Mouse (Mus musculus): Measurements from ENCODE around the gene Cyct. TPM values are rescaled to one million over a fixed set of nuclear protein-coding genes. Genes with fewer than 3 reads are reported as not detected.

Cyct gene
- polyA plus RNA-seq (2011; ENCODE audit: insufficient read depth, insufficient read length, low read depth, missing spikeins): 20.9 and 30.2 TPM in 2 replicates

DNA sequence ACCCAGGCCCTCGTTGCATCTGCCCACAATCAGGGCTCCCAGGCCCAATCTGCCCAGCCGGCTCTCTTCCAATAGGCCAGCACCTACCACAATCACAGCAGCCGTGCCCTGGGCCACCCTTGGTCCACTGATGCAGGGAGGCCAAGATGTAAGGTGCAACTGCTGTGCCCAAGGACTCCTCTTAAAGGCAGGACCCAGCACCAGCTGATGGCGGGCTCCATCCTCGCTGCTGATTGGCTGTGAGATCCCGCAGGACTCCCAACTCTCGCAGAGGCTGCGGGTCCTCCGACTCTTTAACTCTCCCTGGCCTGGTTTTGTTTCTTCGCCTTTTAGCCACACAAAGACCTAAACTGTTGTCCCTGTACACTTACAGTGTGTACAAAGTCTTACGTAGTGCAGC, at the start of gene Cyct:
Gene Cyct, minus strand, starts transcription at position 225 of the 400 bp plus-strand sequence.
- no peak for TF ChIP-seq CTCF (IDR thresholded peaks at IDR 0.05; ENCODE audit: low read depth, low read length)
- peak; percentile 60 for TF ChIP-seq POLR2A (IDR thresholded peaks at IDR 0.05; ENCODE audit: insufficient read depth, low read length)
- H3K4me1 ChIP-seq (ENCODE audit: control insufficient read depth, insufficient read depth, low read length): no peaks in the 10 kb centered on the region

DNA sequence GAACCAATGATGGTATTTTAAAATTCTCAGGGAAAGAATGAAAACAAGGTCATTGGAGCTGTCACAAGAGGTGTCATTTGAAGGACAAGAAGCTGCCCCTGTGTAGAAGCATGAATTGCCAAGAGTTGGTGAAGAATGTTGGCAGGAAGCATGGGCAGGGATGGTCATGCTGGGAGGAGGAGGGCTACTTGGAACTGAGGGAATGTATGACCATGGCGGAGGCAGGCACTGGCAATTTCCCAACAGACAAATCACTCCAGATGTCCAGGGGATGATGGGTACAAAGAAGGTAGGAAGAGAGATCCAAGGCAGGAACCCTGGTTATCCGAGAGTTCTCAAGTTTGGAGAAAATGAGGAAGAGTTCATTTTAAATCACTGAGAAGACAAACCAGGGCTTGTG, 49.7 kb upstream of the Cyct start:
- Histone ChIP-seq H3K27ac (ENCODE audit: insufficient read depth, low read length) (no peak overlapping the region), H3K4me1 (ENCODE audit: control insufficient read depth, insufficient read depth, low read length) (no peaks in the 10 kb centered on the region), H3K27me3 (ENCODE audit: control insufficient read depth, insufficient read depth, low read length, poor library complexity, severe bottlenecking) (peaks cover 15% of the 10 kb centered on the region), H3K4me3 (ENCODE audit: low read depth, low read length) (no peak overlapping the region), H3K9me3 (replicated peaks; ENCODE audit: control insufficient read depth, insufficient read depth, low read length, poor library complexity, severe bottlenecking) (no peaks in the 10 kb centered on the region), H3K9ac (ENCODE audit: low read depth, poor library complexity, severe bottlenecking) (no peak overlapping the region), H3K36me3 (ENCODE audit: control insufficient read depth, insufficient read depth, low read length, poor library complexity, severe bottlenecking) (no peaks in the 10 kb centered on the region)
- no peak for TF ChIP-seq CTCF (IDR thresholded peaks at IDR 0.05; ENCODE audit: low read depth, low read length)

More for the DNA sequence above, at the start of gene Cyct:
- Histone ChIP-seq H3K9me3 (replicated peaks; ENCODE audit: control insufficient read depth, insufficient read depth, low read length, poor library complexity, severe bottlenecking) (no peaks in the 10 kb centered on the region), H3K4me3 (ENCODE audit: low read depth, low read length) (peak within 1 kb of the TSS; percentile 78), H3K27me3 (ENCODE audit: control insufficient read depth, insufficient read depth, low read length, poor library complexity, severe bottlenecking) (no peaks in the 10 kb centered on the region), H3K36me3 (ENCODE audit: control insufficient read depth, insufficient read depth, low read length, poor library complexity, severe bottlenecking) (no peaks in the 10 kb centered on the region), H3K27ac (ENCODE audit: insufficient read depth, low read length) (no peak within 1 kb of the TSS), H3K9ac (ENCODE audit: low read depth, poor library complexity, severe bottlenecking) (peak within 1 kb of the TSS; percentile 39)

DNA sequence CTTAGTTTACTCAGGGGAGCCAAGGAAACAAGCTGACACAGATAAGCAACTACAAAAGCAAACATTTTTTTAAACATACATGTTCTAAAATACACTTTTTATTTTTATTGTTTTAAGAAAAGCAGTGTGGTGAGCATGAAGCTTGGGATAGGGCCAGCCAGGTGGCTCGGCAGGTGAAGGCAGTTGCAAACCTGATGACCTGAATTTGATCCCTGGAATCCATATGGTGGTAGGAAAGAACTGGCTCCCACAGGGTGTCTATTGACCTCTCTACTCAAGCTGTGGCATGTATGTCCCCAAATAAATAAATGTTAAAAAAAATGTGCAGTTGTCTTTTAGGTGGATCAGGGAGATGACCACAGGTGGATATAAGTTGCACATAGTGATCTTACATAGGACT, 49.3 kb upstream of the Cyct start:
- H3K27ac ChIP-seq (ENCODE audit: insufficient read depth, low read length): no peak overlapping the region
- H3K36me3 ChIP-seq (ENCODE audit: control insufficient read depth, insufficient read depth, low read length, poor library complexity, severe bottlenecking): no peaks in the 10 kb centered on the region
- no peak overlapping the region for H3K9ac ChIP-seq (ENCODE audit: low read depth, poor library complexity, severe bottlenecking)
- H3K4me3 ChIP-seq (ENCODE audit: low read depth, low read length): no peak overlapping the region
- peaks cover 15% of the 10 kb centered on the region for H3K27me3 ChIP-seq (ENCODE audit: control insufficient read depth, insufficient read depth, low read length, poor library complexity, severe bottlenecking)
- H3K4me1 ChIP-seq (ENCODE audit: control insufficient read depth, insufficient read depth, low read length): no peaks in the 10 kb centered on the region
- TF ChIP-seq CTCF (IDR thresholded peaks at IDR 0.05; ENCODE audit: low read depth, low read length) (no peak), EP300 (IDR thresholded peaks at IDR 0.05; ENCODE audit: insufficient read depth, low read depth, low read length) (no peak), POLR2A (IDR thresholded peaks at IDR 0.05; ENCODE audit: insufficient read depth, low read length) (no peak)
- H3K9me3 ChIP-seq (replicated peaks; ENCODE audit: control insufficient read depth, insufficient read depth, low read length, poor library complexity, severe bottlenecking): no peaks in the 10 kb centered on the region

DNA sequence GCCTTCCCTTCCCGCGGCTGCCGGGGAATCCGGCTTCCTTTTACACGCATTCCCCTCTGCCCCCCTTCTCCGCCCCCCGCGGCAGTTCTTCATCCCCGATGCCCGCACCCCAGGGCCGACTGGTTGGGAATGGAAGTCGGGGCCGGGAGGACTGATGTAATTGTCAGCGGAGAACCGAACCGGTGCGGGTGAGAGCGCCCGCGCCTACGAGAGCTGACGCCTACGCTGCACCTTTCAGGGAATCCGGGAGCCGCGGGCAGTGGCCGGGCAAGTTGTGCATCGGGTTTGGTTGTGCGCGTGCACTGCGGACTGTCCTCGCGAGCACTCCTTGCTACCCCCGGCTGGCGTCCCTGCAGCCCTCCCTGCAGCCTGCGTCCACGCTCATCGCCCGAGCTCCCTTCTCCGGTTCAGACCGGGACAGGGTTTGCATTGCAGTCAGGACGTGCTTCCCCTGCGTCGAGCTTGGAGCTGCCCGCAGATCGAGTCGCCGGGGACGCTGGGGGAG, 46.7 kb upstream of the Cyct start:
- Histone ChIP-seq H3K36me3 (ENCODE audit: control insufficient read depth, insufficient read depth, low read length, poor library complexity, severe bottlenecking) (no peaks in the 10 kb centered on the region), H3K4me1 (ENCODE audit: control insufficient read depth, insufficient read depth, low read length) (no peaks in the 10 kb centered on the region), H3K9ac (ENCODE audit: low read depth, poor library complexity, severe bottlenecking) (peak overlapping the region; percentile 67), H3K4me3 (ENCODE audit: low read depth, low read length) (peak overlapping the region; percentile 63), H3K27me3 (ENCODE audit: control insufficient read depth, insufficient read depth, low read length, poor library complexity, severe bottlenecking) (peaks cover 17% of the 10 kb centered on the region), H3K9me3 (replicated peaks; ENCODE audit: control insufficient read depth, insufficient read depth, low read length, poor library complexity, severe bottlenecking) (no peaks in the 10 kb centered on the region), H3K27ac (ENCODE audit: insufficient read depth, low read length) (no peak overlapping the region)
- TF ChIP-seq CTCF (IDR thresholded peaks at IDR 0.05; ENCODE audit: low read depth, low read length): no peak
- TF ChIP-seq EP300 (IDR thresholded peaks at IDR 0.05; ENCODE audit: insufficient read depth, low read depth, low read length): no peak
- TF ChIP-seq POLR2A (IDR thresholded peaks at IDR 0.05; ENCODE audit: insufficient read depth, low read length): no peak

DNA sequence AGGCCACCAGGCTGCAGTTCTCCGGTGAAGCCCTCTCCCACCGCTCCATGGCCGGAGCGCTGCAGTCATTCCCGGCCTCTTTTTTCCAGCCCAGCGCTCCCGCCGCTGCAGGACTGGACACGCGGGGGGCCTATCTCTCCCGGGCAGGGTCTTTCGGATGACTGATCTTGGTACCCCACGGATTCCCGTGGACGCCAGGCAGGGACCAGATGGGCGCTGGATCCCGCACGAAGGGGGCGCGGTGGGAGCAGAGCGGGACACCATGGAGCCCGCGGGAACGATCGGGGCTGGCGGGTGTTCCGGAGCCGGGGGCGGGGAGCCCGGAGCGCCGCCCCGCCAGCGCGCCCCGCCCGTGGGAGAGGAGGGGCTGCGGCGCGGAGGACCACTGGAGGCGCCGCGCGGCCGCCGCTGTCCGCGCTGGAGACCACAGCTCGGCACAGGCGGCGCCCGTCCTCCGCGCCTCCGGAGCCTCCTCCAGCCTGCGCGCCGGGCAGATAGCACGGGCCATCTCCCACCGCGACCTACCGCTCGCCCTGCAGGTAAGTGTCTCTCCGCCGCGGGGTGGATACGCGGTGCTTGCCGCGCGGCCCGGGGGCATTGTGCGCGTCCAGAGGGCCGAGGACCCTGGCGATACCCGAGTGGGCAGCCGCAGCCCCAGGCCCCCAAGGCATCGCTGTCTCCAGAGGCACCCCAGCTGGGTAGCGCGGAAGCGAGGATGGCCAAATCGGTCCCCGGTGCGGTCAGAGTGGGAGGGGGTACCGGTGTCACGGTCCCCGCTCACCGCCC, 46.1 kb upstream of the Cyct start, which contains the start of gene Osbpl6:
Gene Osbpl6, plus strand, starts transcription at position 358 of the 786 bp plus-strand sequence.
- H3K9ac ChIP-seq (ENCODE audit: low read depth, poor library complexity, severe bottlenecking): peak within 1 kb of the TSS; percentile 67
- H3K36me3 ChIP-seq (ENCODE audit: control insufficient read depth, insufficient read depth, low read length, poor library complexity, severe bottlenecking): no peaks in the 10 kb centered on the region
- peaks cover 17% of the 10 kb centered on the region for H3K27me3 ChIP-seq (ENCODE audit: control insufficient read depth, insufficient read depth, low read length, poor library complexity, severe bottlenecking)
- TF ChIP-seq EP300 (IDR thresholded peaks at IDR 0.05; ENCODE audit: insufficient read depth, low read depth, low read length) (no peak), CTCF (IDR thresholded peaks at IDR 0.05; ENCODE audit: low read depth, low read length) (no peak), POLR2A (IDR thresholded peaks at IDR 0.05; ENCODE audit: insufficient read depth, low read length) (no peak)
- no peak within 1 kb of the TSS for H3K27ac ChIP-seq (ENCODE audit: insufficient read depth, low read length)
- H3K4me3 ChIP-seq (ENCODE audit: low read depth, low read length): peak within 1 kb of the TSS; percentile 78
- no peaks in the 10 kb centered on the region for H3K4me1 ChIP-seq (ENCODE audit: control insufficient read depth, insufficient read depth, low read length)
- no peaks in the 10 kb centered on the region for H3K9me3 ChIP-seq (replicated peaks; ENCODE audit: control insufficient read depth, insufficient read depth, low read length, poor library complexity, severe bottlenecking)

DNA sequence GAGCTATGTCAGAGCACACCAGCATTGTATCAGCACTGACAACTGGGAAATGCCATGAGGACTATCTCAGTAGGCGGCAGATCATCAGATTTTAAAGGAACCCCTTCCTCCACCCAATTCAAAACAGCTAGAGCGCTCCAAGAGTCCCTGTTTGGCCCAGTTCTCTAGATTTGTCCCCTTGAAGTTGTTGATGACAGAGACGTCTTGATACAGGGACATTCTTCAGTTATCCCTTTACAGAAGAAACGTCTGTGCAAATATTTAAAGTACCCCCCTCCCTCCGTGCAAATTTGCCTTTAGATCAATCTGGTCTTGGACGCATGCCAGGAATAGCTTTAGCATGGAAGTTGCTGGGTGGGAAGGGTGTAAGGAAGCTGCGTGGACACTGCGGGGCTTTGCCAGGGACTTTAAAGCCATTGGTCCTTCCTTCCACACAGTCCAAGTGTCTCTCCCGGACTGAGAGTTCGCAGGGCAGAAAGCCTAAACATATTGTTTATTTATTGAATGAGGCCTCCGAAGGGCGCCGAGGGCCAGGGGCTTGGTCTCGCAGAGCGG, 45.4 kb upstream of the Cyct start:
- Histone ChIP-seq H3K27ac (ENCODE audit: insufficient read depth, low read length) (no peak overlapping the region), H3K4me3 (ENCODE audit: low read depth, low read length) (peak overlapping the region; percentile 78), H3K27me3 (ENCODE audit: control insufficient read depth, insufficient read depth, low read length, poor library complexity, severe bottlenecking) (peaks cover 17% of the 10 kb centered on the region), H3K36me3 (ENCODE audit: control insufficient read depth, insufficient read depth, low read length, poor library complexity, severe bottlenecking) (no peaks in the 10 kb centered on the region), H3K4me1 (ENCODE audit: control insufficient read depth, insufficient read depth, low read length) (no peaks in the 10 kb centered on the region), H3K9ac (ENCODE audit: low read depth, poor library complexity, severe bottlenecking) (peak overlapping the region; percentile 67), H3K9me3 (replicated peaks; ENCODE audit: control insufficient read depth, insufficient read depth, low read length, poor library complexity, severe bottlenecking) (no peaks in the 10 kb centered on the region)
- TF ChIP-seq EP300 (IDR thresholded peaks at IDR 0.05; ENCODE audit: insufficient read depth, low read depth, low read length) (no peak), POLR2A (IDR thresholded peaks at IDR 0.05; ENCODE audit: insufficient read depth, low read length) (no peak), CTCF (IDR thresholded peaks at IDR 0.05; ENCODE audit: low read depth, low read length) (no peak)
